Mouse (Mus musculus) C2C12 (cell line): ENCODE measurements around the gene Mpv17l.

Experiments used
- CEBPB ChIP-seq: IDR thresholded peaks from one replicate; pipeline ENCODE4 v1.6.1; 2011; ENCODE audit warnings: low read depth, mild to moderate bottlenecking, control low read depth, moderate library complexity
- CTCF ChIP-seq: IDR thresholded peaks from one replicate; pipeline ENCODE4 v1.5.1; 2011; ENCODE audit not compliant: control insufficient read depth, insufficient read depth, insufficient read length
- FOSL1 ChIP-seq: IDR thresholded peaks from one replicate; pipeline ENCODE4 v1.8.0; 2011; ENCODE audit warnings: mild to moderate bottlenecking, low read length; ENCODE audit not compliant: poor library complexity, insufficient read depth, severe bottlenecking
- MYOD1 ChIP-seq: IDR thresholded peaks from one replicate; pipeline ENCODE4 v1.6.1; 2011; ENCODE audit warnings: low read depth; ENCODE audit not compliant: control insufficient read depth, insufficient read length
- USF1 ChIP-seq: IDR thresholded peaks from one replicate; pipeline ENCODE4 v1.6.1; 2011; ENCODE audit warnings: low read depth, mild to moderate bottlenecking, control low read depth, moderate library complexity

DNA sequence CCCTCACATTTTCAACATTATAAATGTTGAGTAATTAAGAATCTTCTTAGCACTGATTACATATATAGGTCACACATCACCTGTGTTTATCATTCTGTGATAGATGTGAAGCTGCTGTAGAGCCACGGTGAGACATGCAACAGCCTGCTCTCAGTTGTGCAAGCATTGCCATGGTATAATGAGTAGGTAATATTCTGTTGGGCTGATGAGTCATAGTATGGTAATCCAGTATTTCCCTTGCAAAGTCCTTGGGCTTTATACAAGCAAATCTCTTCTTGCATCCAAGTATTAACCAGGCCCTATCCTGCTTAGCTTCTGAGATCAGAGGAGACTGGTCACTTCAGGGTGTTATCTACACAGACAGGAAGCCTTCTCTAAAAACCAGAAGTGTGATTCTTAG lies 66.1 kb downstream of the Mpv17l start:
- TF ChIP-seq CTCF (no peak), USF1 (no peak), FOSL1 (no peak), MYOD1 (no peak), CEBPB (peak; percentile 77)
